8 mouse cellular contexts compared by ENCODE assay signal in the genomic region with DNA sequence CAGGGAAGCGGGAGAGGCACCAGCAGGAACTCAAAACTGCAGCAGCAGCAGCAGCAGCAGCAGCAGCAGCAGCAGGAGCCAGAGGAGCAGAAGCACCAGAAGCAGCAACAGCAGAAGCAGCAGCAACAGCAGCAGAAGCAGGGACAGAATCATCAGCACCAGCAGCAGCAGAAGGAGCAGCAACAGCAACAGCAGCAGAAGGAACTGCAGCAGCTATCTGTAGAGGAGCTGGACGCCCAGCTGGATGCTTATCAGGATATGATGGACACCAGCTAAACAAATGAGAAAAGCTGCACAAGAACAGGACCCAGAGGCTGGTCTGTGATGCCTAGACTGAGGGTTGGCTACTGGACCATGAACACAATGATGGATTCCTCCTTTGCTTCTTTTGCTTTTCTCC. TPM values are rescaled to one million over a fixed set of nuclear protein-coding genes. Genes with fewer than 3 reads are reported as not detected.
DNase-seq lines count a peak whose midpoint lies in the region.

No protein-coding gene starts in this region.

- DNase-seq in T-cell, adult 2 months (ENCODE audit: low spot score) = peak; percentile 0
- peak; percentile 1 for DNase-seq in cerebellum, adult 8-10 months
- DNase-seq in gastrocnemius, postnatal 4 days (ENCODE audit: low spot score in 2 of 2) = peak; percentile 12 to 15
- peak; percentile 5 for DNase-seq in kidney, adult 9 months
- DNase-seq in layer of hippocampus, postnatal 14 days (ENCODE audit: low spot score in 2 of 2) = peak; percentile 2 to 3
- DNase-seq in lung, postnatal 10 days = peak; percentile 7
- peak; percentile 3 for DNase-seq in right cerebral cortex, postnatal 25 days
- DNase-seq in thymus, postnatal 14 days = peak; percentile 4

RNA-seq across cellular contexts. Expression of a gene that starts 4.3 kb away (rescaled TPM):
- total RNA-seq in gastrocnemius, postnatal 4 days (2021) = not detected
- not detected for total RNA-seq in layer of hippocampus, postnatal 14 days (2021)

RNA-seq across cellular contexts. Expression of a gene that starts 5.9 kb away (rescaled TPM):
- total RNA-seq in gastrocnemius, postnatal 4 days (2021) = not detected
- total RNA-seq in layer of hippocampus, postnatal 14 days (2021) = not detected

RNA-seq across cellular contexts. Expression of a gene that starts 11.1 kb away (rescaled TPM):
- total RNA-seq in gastrocnemius, postnatal 4 days (2021) = not detected
- total RNA-seq in layer of hippocampus, postnatal 14 days (2021) = not detected

RNA-seq across cellular contexts. Expression of a gene that starts 16.2 kb away (rescaled TPM):
- total RNA-seq in gastrocnemius, postnatal 4 days (2021) = not detected
- total RNA-seq in layer of hippocampus, postnatal 14 days (2021) = not detected

RNA-seq across cellular contexts. Expression of a gene that starts 21.4 kb away (rescaled TPM):
- not detected for total RNA-seq in gastrocnemius, postnatal 4 days (2021)
- not detected for total RNA-seq in layer of hippocampus, postnatal 14 days (2021)

Comparison
In these comparisons a context has a peak if more than half of its experiments do, and no peak if none do; other contexts are left out.
1. Peak in every context shown above with its lines: DNase-seq.